Mouse (Mus musculus) forebrain, postnatal 0 days (tissue): ENCODE data around the gene Zfp933. TPM values are rescaled to one million over a fixed set of nuclear protein-coding genes. Genes with fewer than 3 reads are reported as not detected.
"Not testable (repeated sequence)": the region's sequence is repeated elsewhere in the genome, so short reads cannot be mapped to it uniquely, and the experiment has no call there.

ENCODE experiments used
- ATAC-seq: fragments of 200-750 bp; cut with Nextera tagmentation; 2 replicates; pipeline ENCODE4 v1.8.0; 2017; ENCODE audit warnings: mild to moderate bottlenecking, moderate library complexity
- DNase-seq: peaks from one replicate; pipeline ENCODE4 v3.0.0-alpha.2; 2015
- H3K27ac ChIP-seq: fragments of 300-500 bp; sonication (generic); 2 replicates; pipeline ENCODE4 v1.5.1; 2014; ENCODE audit warnings: low read depth, mild to moderate bottlenecking, antibody characterized with exemption, low read length, moderate library complexity, mixed read lengths
- H3K27me3 ChIP-seq: fragments of 300-500 bp; sonication (generic); 2 replicates; pipeline ENCODE4 v1.6.1; 2014; ENCODE audit warnings: mild to moderate bottlenecking, low read length, mixed read lengths; ENCODE audit not compliant: insufficient read depth
- H3K36me3 ChIP-seq: fragments of 300-500 bp; sonication (generic); 2 replicates; pipeline ENCODE4 v1.6.1; 2014; ENCODE audit warnings: mild to moderate bottlenecking, moderate library complexity; ENCODE audit not compliant: insufficient read depth
- H3K4me1 ChIP-seq: fragments of 300-500 bp; sonication (generic); 2 replicates; pipeline ENCODE4 v1.6.1; 2014; ENCODE audit warnings: antibody characterized with exemption; ENCODE audit not compliant: insufficient read depth
- H3K4me2 ChIP-seq: fragments of 300-500 bp; sonication (generic); 2 replicates; pipeline ENCODE4 v1.6.1; 2014; ENCODE audit warnings: low read depth, mild to moderate bottlenecking, moderate library complexity
- H3K4me3 ChIP-seq: fragments of 300-500 bp; sonication (generic); 2 replicates; pipeline ENCODE4 v1.5.1; 2014; ENCODE audit warnings: low read depth, low read length, mixed read lengths
- H3K9ac ChIP-seq: fragments of 300-500 bp; sonication (generic); 2 replicates; pipeline ENCODE4 v1.6.1; 2014; ENCODE audit warnings: mild to moderate bottlenecking
- H3K9me3 ChIP-seq: fragments of 300-500 bp; sonication (generic); 2 replicates; pipeline ENCODE4 v1.6.1; 2016; ENCODE audit warnings: low read length
- CTCF ChIP-seq: sonication (generic); IDR thresholded peaks from 2 replicates; pipeline ENCODE4 v1.5.1; 2016; ENCODE audit warnings: antibody characterized with exemption, control low read depth, low read depth
- WGBS: fragments of 180-500 bp; shearing (Covaris S2); extraction: QIAGEN DNeasy Blood & Tissue Kit; methylation state at CpG from one replicate; pipeline ENCODE4 v1.1.7; 2014; 5-methylcytosine and 5-hydroxymethylcytosine counted together
- polyA plus RNA-seq: library from polyadenylated mRNA; unstranded; fragments of >200 nt; fragmentation: Nextera tagmentation; extraction: Ambion mirVana; gene quantifications from 2 replicates; pipeline ENCODE4 v1.2.1, GENCODE M21; 2015
- total RNA-seq: library from RNA; depleted of rRNA; stranded (reverse); fragments of >200 nt; gene quantifications from 2 replicates; pipeline ENCODE4 v1.2.3, GENCODE M21; 2014

Gene Zfp933
- total and polyA plus RNA-seq, 2 experiments from 2014 or later = 4.6 to 16.5 TPM

DNA sequence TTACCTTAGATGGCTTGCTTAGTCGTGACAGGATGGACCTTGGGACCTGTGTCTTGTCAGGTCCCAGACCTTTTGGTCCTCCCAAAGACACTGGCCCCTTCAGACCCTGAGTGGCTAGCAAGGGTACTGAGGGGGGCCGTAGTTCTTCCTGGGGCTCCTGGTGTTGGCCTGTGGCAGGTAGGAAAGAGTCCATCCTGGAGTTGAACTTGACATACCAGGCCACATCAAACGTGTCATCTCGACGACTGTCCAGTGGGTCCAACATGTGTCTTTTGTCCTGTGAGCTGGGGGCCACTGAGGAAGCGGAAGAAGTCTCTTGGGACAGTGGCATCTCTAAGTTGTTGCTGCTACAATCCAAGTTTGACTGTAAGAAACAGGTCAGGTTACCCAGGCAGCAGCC is 17.5 kb upstream of the Zfp933 start:
- DNase-seq = no peak
- Histone ChIP-seq H3K4me1 (peaks cover 11% of the 10 kb centered on the region), H3K36me3 (peaks cover 31% of the 10 kb centered on the region), H3K9me3 (no peaks in the 10 kb centered on the region), H3K27me3 (no peaks in the 10 kb centered on the region), H3K4me3 (no peak overlapping the region), H3K4me2 (no peak overlapping the region), H3K9ac (no peak overlapping the region), H3K27ac (no peak overlapping the region)
- 95% methylated on average over 6 of the region's 6 CpGs for WGBS
- ATAC-seq = no peak
- no peak for TF ChIP-seq CTCF

DNA sequence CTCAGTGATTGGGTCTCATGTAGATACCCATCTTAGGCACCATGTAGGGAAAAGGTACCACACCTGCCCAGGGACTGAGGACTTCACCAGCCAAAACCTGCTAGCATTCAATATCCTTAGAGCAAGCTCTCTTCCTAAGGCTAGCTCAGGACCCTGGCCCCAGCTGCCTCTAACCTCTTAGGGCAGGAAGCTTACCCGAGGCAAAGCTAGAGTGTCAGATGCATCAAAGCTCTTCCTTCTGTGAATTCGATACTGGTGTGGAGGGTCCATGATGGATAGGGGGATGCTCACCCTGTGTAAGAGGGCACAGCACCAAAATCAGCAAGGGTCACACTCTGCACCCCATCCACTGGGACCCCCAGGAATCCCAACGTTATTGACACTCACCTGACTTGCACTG is 13.9 kb upstream of the Zfp933 start:
- ATAC-seq = no peak
- no peak overlapping the region for H3K4me2 ChIP-seq
- H3K27ac ChIP-seq = no peak overlapping the region
- H3K9ac ChIP-seq = no peak overlapping the region
- no peak overlapping the region for H3K4me3 ChIP-seq
- no peak for TF ChIP-seq CTCF
- peaks cover 31% of the 10 kb centered on the region for H3K36me3 ChIP-seq
- H3K4me1 ChIP-seq = no peaks in the 10 kb centered on the region
- DNase-seq = no peak
- no peaks in the 10 kb centered on the region for H3K9me3 ChIP-seq
- WGBS = 93% methylated on average over 3 of the region's 3 CpGs
- no peaks in the 10 kb centered on the region for H3K27me3 ChIP-seq

DNA sequence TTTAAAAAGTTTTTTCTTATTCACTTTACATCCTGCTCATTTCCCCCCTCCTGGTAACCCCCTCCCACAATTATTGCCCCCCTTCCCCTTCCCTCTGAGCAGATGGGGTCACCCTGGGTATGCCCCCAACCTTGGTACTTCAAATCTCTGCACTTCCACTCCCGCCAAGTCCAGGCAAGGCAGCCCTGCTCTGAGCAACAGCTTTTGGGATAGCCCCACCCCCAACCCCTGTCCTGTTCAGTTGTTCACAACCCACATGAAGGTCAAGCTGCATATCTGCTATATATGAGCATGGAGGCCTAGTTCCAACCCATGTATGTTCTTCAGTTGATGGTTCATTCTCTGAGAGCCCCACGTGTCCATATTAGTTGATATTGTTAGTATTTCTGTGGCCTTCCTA is 2.6 kb upstream of the Zfp933 start:
- Histone ChIP-seq H3K27ac (no peak overlapping the region), H3K4me2 (no peak overlapping the region), H3K9me3 (no peaks in the 10 kb centered on the region), H3K4me1 (peaks cover 7% of the 10 kb centered on the region), H3K36me3 (peaks cover 3% of the 10 kb centered on the region; the same call in 1 of the 2 replicates), H3K9ac (no peak overlapping the region), H3K27me3 (no peaks in the 10 kb centered on the region), H3K4me3 (no peak overlapping the region)
- no peak for TF ChIP-seq CTCF
- ATAC-seq = no peak
- DNase-seq = no peak
- WGBS = 84% methylated on average over 2 of the region's 2 CpGs

DNA sequence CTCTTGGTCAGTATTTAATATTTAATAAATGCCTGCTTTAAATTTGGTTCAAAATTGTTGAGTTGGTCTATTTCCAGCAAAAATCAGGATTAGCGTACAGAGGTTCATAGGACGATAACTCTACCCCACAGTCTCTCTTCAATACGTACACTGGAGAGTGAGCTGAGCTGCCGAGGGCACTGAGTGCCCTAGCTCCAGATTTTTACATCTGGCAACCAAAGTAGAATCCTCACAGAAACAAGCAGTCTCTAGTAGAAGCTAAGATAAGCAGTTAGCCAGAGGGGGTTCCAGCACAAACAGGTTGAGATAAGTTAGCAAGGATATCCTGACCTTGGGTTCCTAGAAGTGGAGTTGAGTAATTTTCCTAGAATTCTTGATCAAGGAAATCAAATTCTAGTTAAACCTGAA is 422 bp upstream of the Zfp933 start:
- TF ChIP-seq CTCF = no peak
- Histone ChIP-seq H3K27ac (0 out of 2 replicates have a peak overlapping the region, but pooled peaks have one; percentile 42), H3K9me3 (peaks cover 4% of the 10 kb centered on the region; the same call in 1 of the 2 replicates), H3K27me3 (no peaks in the 10 kb centered on the region), H3K9ac (peak overlapping the region; percentile 73), H3K4me1 (peaks cover 7% of the 10 kb centered on the region), H3K4me3 (peak overlapping the region; percentile 83), H3K36me3 (peaks cover 7% of the 10 kb centered on the region; the same call in 1 of the 2 replicates), H3K4me2 (peak overlapping the region; percentile 75)
- ATAC-seq (peak; percentile 79), DNase-seq (no peak)
- 0% methylated on average over 4 of the region's 4 CpGs for WGBS

DNA sequence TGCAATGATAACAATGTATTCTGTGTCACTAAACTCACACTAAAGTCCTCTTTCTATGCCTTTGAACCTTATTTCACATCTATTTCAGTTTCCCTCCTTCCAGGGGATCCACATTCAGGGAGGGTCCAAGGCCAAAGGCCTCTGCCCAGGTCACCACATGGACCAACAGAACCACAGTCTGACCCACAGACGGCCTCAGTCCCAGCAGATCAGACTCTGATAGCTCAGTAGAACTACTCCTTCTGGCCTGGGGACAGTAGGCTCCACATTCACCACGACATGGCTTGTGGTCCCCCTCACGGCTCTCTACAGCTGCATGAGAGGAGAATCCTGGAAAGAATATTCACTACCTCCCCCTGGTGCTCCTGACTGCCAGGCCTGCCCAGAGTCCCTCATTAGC is 5.3 kb downstream of the Zfp933 start:
- TF ChIP-seq CTCF = no peak
- peaks cover 4% of the 10 kb centered on the region; the same call in 1 of the 2 replicates for H3K4me1 ChIP-seq
- no peak overlapping the region for H3K4me2 ChIP-seq
- no peak overlapping the region for H3K27ac ChIP-seq
- no peak overlapping the region for H3K9ac ChIP-seq
- peaks cover 27% of the 10 kb centered on the region for H3K9me3 ChIP-seq
- ATAC-seq = no peak
- no peak overlapping the region for H3K4me3 ChIP-seq
- peaks cover 24% of the 10 kb centered on the region for H3K36me3 ChIP-seq
- 98% methylated on average over 3 of the region's 3 CpGs for WGBS
- DNase-seq = no peak
- no peaks in the 10 kb centered on the region for H3K27me3 ChIP-seq

DNA sequence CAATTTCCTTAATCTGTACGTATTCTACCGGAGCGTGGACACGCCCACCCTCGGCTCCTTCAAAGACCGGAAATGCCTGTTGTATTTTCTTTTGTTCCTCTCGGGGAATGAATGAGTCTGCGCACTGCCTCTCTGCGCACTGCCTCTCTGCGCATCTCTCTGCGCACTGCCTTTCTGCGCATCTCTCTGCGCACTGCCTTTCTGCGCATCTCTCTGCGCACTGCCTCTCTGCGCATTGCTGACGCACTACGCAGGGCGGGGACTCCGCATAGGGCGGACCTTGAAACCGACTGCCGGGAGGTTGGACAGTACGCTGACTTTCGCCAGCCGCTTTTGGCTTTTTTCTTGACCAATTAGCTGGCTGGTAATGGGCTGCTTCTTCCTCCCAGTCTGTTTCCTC is 8.9 kb downstream of the Zfp933 start:
- WGBS = 99% methylated on average over 16 of the region's 26 CpGs
- H3K4me3 ChIP-seq, H3K4me2 ChIP-seq, ATAC-seq, H3K27me3 ChIP-seq, H3K9ac ChIP-seq, DNase-seq, H3K27ac ChIP-seq, H3K4me1 ChIP-seq: not testable (repeated sequence)
- Histone ChIP-seq H3K36me3 (peaks cover 17% of the 10 kb centered on the region), H3K9me3 (peaks cover 27% of the 10 kb centered on the region)

DNA sequence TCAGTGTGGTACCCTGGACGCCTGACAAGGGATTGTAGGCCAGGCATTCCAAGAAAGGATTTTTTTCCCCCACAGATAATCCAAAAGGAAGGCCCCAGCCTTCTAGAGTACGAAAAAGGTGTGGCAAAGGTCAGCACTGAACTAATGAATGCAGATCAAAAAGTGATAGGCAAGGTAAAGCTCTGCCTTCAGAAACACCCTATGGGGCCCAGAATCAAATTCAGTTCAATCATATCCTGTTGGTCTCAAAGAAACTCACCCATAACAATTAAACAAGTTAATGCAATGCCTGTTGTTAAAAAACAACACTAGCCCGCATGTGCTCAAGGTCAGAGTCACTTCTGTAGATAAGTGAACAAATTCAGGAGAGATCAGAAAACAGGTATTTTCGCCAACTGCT is 23.8 kb downstream of the Zfp933 start:
- Histone ChIP-seq H3K9me3 (peaks cover 63% of the 10 kb centered on the region), H3K4me3 (no peak overlapping the region), H3K9ac (no peak overlapping the region), H3K36me3 (peaks cover 49% of the 10 kb centered on the region), H3K4me1 (no peaks in the 10 kb centered on the region), H3K27ac (no peak overlapping the region), H3K27me3 (no peaks in the 10 kb centered on the region), H3K4me2 (no peak overlapping the region)
- TF ChIP-seq CTCF = no peak
- ATAC-seq (no peak), DNase-seq (no peak)
- WGBS = 97% methylated on average over 4 of the region's 4 CpGs

DNA sequence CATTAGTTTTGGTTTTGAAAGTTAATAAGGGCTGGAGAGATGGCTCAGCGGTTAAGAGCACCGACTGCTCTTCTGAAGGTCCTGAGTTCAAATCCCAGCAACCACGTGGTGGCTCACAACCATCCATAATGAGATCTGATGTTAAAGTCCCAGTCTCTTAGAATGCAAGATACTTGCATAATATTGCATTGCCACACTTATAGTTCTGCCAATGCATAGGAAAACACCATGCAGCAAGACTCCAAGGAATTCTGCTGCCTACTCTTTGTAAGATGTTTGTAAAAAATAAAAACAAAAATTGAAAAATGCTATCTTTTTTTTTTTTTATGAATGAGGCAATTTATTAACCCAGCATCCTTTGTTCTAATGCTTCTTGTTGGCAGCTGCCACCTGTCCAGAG is 26.8 kb downstream of the Zfp933 start:
- DNase-seq, ATAC-seq, H3K27me3 ChIP-seq, H3K9ac ChIP-seq, H3K4me3 ChIP-seq, H3K27ac ChIP-seq, H3K4me2 ChIP-seq, H3K4me1 ChIP-seq: not testable (repeated sequence)
- H3K9me3 ChIP-seq = peaks cover 46% of the 10 kb centered on the region
- peaks cover 27% of the 10 kb centered on the region for H3K36me3 ChIP-seq
- 83% methylated on average over 3 of the region's 3 CpGs for WGBS

DNA sequence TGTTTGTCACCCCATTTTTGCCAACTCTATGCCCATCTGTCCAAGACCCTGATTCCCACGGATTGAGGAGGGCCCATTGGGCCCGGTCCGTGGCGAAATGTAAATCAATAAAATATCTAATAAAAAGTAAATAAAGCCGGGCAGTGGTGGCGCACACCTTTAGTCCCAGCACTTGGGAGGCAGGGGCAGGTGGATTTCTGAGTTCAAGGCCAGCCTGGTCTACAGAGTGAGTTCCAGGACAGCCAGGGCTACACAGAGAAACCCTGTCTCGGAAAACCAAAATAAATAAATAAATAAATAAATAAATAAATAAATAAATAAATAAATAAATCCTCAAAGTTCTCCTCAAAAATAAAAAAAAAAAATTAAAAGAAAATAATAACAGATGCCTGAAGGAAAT is 28.5 kb downstream of the Zfp933 start:
- 86% methylated on average over 7 of the region's 7 CpGs for WGBS
- ATAC-seq = not testable (repeated sequence)

More for the DNA sequence above, 28.5 kb downstream of the Zfp933 start:
- not testable (repeated sequence) for H3K4me2 ChIP-seq, H3K4me3 ChIP-seq, H3K9ac ChIP-seq, H3K27me3 ChIP-seq, H3K4me1 ChIP-seq, H3K27ac ChIP-seq, DNase-seq, H3K36me3 ChIP-seq
- peaks cover 33% of the 10 kb centered on the region for H3K9me3 ChIP-seq
